Comparison of ENCODE assay signal across 7 mouse cellular contexts in genomic region chr15:79141566-79141917, GRCm38 (mm10). TPM values are rescaled to one million over a fixed set of nuclear protein-coding genes. Genes with fewer than 3 reads are reported as not detected.
DNase-seq lines count a peak whose midpoint lies in the region; ATAC-seq and TF ChIP-seq lines count a peak whose summit lies in the region.

No protein-coding gene starts in this region.

- H3K9ac ChIP-seq in forebrain, embryonic 14.5 days (ENCODE audit: low read length) = peak overlapping the region; percentile 83
- H3K9ac ChIP-seq in liver, postnatal 0 days (replicated peaks) = peak overlapping the region; percentile 86

- no peak for DNase-seq in thymus, adult 2 months
- DNase-seq in thymus, postnatal 0 days (ENCODE audit: low spot score) = no peak
- DNase-seq in forebrain, embryonic 14.5 days (ENCODE audit: low spot score) = no peak
- no peak for DNase-seq in liver, postnatal 0 days
- no peak for DNase-seq in layer of hippocampus, adult 18-20 months (ENCODE audit: low spot score in 2 of 2)
- no peak for DNase-seq in adipocyte (ENCODE audit: low spot score)
- DNase-seq in urinary bladder, postnatal 14 days (ENCODE audit: low spot score) = no peak

- H3K4me1 ChIP-seq in thymus, adult 2 months (replicated peaks; ENCODE audit: control insufficient read depth, insufficient read depth, low read length) = peaks cover 4% of the 10 kb centered on the region
- peaks cover 4% of the 10 kb centered on the region; the same call in 1 of the 2 replicates for H3K4me1 ChIP-seq in forebrain, embryonic 14.5 days (ENCODE audit: control insufficient read depth, insufficient read depth, low read length)
- peaks cover 16% of the 10 kb centered on the region for H3K4me1 ChIP-seq in liver, postnatal 0 days (ENCODE audit: insufficient read depth)

- no peaks in the 10 kb centered on the region for H3K27me3 ChIP-seq in thymus, adult 2 months (ENCODE audit: control insufficient read depth, insufficient read depth, low read length)
- H3K27me3 ChIP-seq in forebrain, embryonic 14.5 days (replicated peaks; ENCODE audit: control insufficient read depth, insufficient read depth, low read length) = no peaks in the 10 kb centered on the region
- H3K27me3 ChIP-seq in liver, postnatal 0 days (ENCODE audit: insufficient read depth, low read length) = no peaks in the 10 kb centered on the region

- peak; percentile 35 for ATAC-seq in forebrain, embryonic 14.5 days
- peak; percentile 59 for ATAC-seq in liver, postnatal 0 days

- H3K36me3 ChIP-seq in thymus, adult 2 months (ENCODE audit: control insufficient read depth, insufficient read depth, low read length) = peaks cover 4% of the 10 kb centered on the region
- peaks cover 23% of the 10 kb centered on the region for H3K36me3 ChIP-seq in forebrain, embryonic 14.5 days (ENCODE audit: control insufficient read depth, insufficient read depth, low read length)
- H3K36me3 ChIP-seq in liver, postnatal 0 days (replicated peaks; ENCODE audit: insufficient read depth, low read length) = peaks cover 22% of the 10 kb centered on the region

- no peaks in the 10 kb centered on the region for H3K9me3 ChIP-seq in forebrain, embryonic 14.5 days (replicated peaks; ENCODE audit: control insufficient read depth, low read length)
- H3K9me3 ChIP-seq in liver, postnatal 0 days (ENCODE audit: low read length) = no peaks in the 10 kb centered on the region

- no peak for TF ChIP-seq POLR2A in thymus, adult 2 months (IDR thresholded peaks at IDR 0.05; ENCODE audit: control insufficient read depth, extremely low read depth, insufficient read depth, low read length, poor library complexity)

- under 1% methylated on average over 7 of the region's 7 CpGs for WGBS in thymus, adult 2 months
- WGBS in forebrain, embryonic 14.5 days = 2% methylated on average over 7 of the region's 7 CpGs
- WGBS in liver, postnatal 0 days (ENCODE audit: insufficient replicate concordance) = 0% methylated on average over 7 of the region's 7 CpGs

- no peak for TF ChIP-seq EP300 in liver, postnatal 0 days (IDR thresholded peaks at IDR 0.05; ENCODE audit: low read depth)

- H3K4me2 ChIP-seq in forebrain, embryonic 14.5 days (ENCODE audit: low read length) = peak overlapping the region; percentile 77
- H3K4me2 ChIP-seq in liver, postnatal 0 days (ENCODE audit: low read depth, low read length) = peak overlapping the region; percentile 91

- peak overlapping the region; percentile 71 for H3K4me3 ChIP-seq in thymus, adult 2 months (ENCODE audit: control insufficient read depth, insufficient read depth, low read length)
- H3K4me3 ChIP-seq in forebrain, embryonic 14.5 days (ENCODE audit: low read depth, low read length) = peak overlapping the region; percentile 90
- peak overlapping the region; percentile 80 for H3K4me3 ChIP-seq in liver, postnatal 0 days (ENCODE audit: low read depth, low read length)

- TF ChIP-seq CTCF in thymus, adult 2 months (IDR thresholded peaks at IDR 0.05; ENCODE audit: borderline replicate concordance, control insufficient read depth, extremely low read depth, insufficient read depth, low read length, poor library complexity) = 0 out of 2 replicates have a peak, but pooled peaks have one; percentile 3
- no peak for TF ChIP-seq CTCF in liver, postnatal 0 days (IDR thresholded peaks at IDR 0.05; ENCODE audit: low read depth)

- no peak overlapping the region for H3K27ac ChIP-seq in thymus, adult 2 months (ENCODE audit: control insufficient read depth, insufficient read depth, low read length)
- H3K27ac ChIP-seq in forebrain, embryonic 14.5 days (ENCODE audit: low read depth, low read length) = no peak overlapping the region; the same call in 1 of the 2 replicates
- peak overlapping the region; percentile 55 for H3K27ac ChIP-seq in liver, postnatal 0 days (ENCODE audit: low read depth)

RNA-seq across cellular contexts. Expression of gene 1700088E04Rik, which starts 0.5 kb away (rescaled TPM):
- 1.3 and 1.8 TPM in 2 replicates for polyA plus RNA-seq in thymus, adult 2 months (2012; rRNA removed)
- 2.4 and 4.0 TPM in 2 replicates for polyA plus RNA-seq in thymus, postnatal 0 days (2015; fragmentation: Nextera tagmentation; extraction: Ambion mirVana)
- 14.8 and 17.1 TPM in 2 replicates for polyA plus RNA-seq in forebrain, embryonic 14.5 days (2014; fragmentation: Nextera tagmentation; extraction: Ambion mirVana)
- 0.72 and 1.2 TPM in 2 replicates for polyA plus RNA-seq in liver, postnatal 0 days (2015; fragmentation: Nextera tagmentation; extraction: Ambion mirVana)
- total RNA-seq in layer of hippocampus, adult 18-20 months (2021) = 10 to 100 TPM in 1 of 2 experiments, 1 to 10 TPM in 1; 9.2 to 12.4 TPM

RNA-seq across cellular contexts. Expression of gene Polr2f, which starts 0.7 kb away (rescaled TPM):
- 37.3 and 38.0 TPM in 2 replicates for polyA plus RNA-seq in thymus, adult 2 months (2012; rRNA removed)
- 284 and 300 TPM in 2 replicates for polyA plus RNA-seq in thymus, postnatal 0 days (2015; fragmentation: Nextera tagmentation; extraction: Ambion mirVana)
- 319 and 356 TPM in 2 replicates for polyA plus RNA-seq in forebrain, embryonic 14.5 days (2014; fragmentation: Nextera tagmentation; extraction: Ambion mirVana)
- polyA plus RNA-seq in liver, postnatal 0 days (2015; fragmentation: Nextera tagmentation; extraction: Ambion mirVana) = 129 and 130 TPM in 2 replicates
- total RNA-seq in layer of hippocampus, adult 18-20 months (2021) = 100 to 1,000 TPM; 108 to 109 TPM

RNA-seq across cellular contexts. Expression of gene Sox10, which starts 23.5 kb away (rescaled TPM):
- 0.87 and 0.88 TPM in 2 replicates for polyA plus RNA-seq in thymus, adult 2 months (2012; rRNA removed)
- polyA plus RNA-seq in thymus, postnatal 0 days (2015; fragmentation: Nextera tagmentation; extraction: Ambion mirVana) = 0.08 and 0.26 TPM in 2 replicates
- polyA plus RNA-seq in forebrain, embryonic 14.5 days (2014; fragmentation: Nextera tagmentation; extraction: Ambion mirVana) = 0.89 and 1.9 TPM in 2 replicates
- 0.07 and 0.08 TPM in 2 replicates for polyA plus RNA-seq in liver, postnatal 0 days (2015; fragmentation: Nextera tagmentation; extraction: Ambion mirVana)
- 10 to 100 TPM; 32.0 to 35.9 TPM for total RNA-seq in layer of hippocampus, adult 18-20 months (2021)

RNA-seq across cellular contexts. Expression of gene Micall1, which starts 32.8 kb away (rescaled TPM):
- 46.1 and 47.3 TPM in 2 replicates for polyA plus RNA-seq in thymus, adult 2 months (2012; rRNA removed)
- 3.3 and 4.6 TPM in 2 replicates for polyA plus RNA-seq in thymus, postnatal 0 days (2015; fragmentation: Nextera tagmentation; extraction: Ambion mirVana)
- 5.7 and 6.3 TPM in 2 replicates for polyA plus RNA-seq in forebrain, embryonic 14.5 days (2014; fragmentation: Nextera tagmentation; extraction: Ambion mirVana)
- 0.92 and 1.3 TPM in 2 replicates for polyA plus RNA-seq in liver, postnatal 0 days (2015; fragmentation: Nextera tagmentation; extraction: Ambion mirVana)
- total RNA-seq in layer of hippocampus, adult 18-20 months (2021) = 10 to 100 TPM; 33.9 to 35.3 TPM
